Mouse (Mus musculus): ENCODE measurements at regions not wholly inside any gene's neighbourhood (a gene's known extent, or its start where the extent isn't known, plus 50 kb on each side); places are given as distances from the start of the nearest gene placed in this dataset.

DNA sequence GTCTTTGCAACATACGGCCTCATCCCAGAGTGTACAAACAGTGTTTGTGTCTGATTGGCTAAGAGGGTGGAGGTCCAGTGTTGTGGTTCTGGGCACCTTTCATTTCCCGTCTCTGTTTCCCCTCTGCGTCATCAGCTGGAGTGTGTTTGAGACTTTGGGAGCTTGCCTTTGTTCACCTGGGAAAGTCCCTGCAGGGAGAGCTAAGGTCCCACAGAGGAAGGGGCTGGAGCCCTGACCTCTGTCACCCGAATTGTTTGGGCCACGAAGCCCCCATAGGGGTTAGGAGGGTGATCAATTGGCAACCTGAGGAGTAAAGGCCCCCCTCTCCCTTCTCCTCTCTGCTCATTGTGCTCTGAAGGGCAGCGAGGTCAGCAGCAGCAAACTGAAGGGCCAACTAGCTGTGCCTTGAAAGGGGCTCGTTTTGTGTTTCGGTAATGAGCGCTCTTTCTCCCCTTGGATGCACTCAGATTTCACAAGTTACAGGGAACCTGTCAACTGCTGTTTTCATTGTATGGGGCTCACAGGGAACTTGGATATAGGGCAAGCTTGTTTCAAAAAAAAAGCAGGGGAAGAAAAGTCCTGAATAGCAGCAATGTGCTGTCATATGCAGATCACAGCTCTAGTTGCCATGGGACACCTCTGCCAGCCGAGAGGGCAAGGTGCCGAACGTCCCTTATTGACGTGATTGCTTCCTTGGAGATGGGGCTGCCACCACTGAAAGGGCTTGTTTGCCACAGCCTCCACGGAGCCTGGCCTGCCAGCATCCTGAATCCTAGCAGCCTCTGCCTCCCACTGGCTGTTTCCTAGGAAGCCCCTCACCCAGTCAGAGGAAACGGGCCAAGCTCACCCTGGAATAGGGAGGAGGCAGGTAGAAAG is 201.7 kb downstream of the Zfp36l1 start:
- DNase-seq (ENCODE audit: low spot score), result peak; percentile 59

DNA sequence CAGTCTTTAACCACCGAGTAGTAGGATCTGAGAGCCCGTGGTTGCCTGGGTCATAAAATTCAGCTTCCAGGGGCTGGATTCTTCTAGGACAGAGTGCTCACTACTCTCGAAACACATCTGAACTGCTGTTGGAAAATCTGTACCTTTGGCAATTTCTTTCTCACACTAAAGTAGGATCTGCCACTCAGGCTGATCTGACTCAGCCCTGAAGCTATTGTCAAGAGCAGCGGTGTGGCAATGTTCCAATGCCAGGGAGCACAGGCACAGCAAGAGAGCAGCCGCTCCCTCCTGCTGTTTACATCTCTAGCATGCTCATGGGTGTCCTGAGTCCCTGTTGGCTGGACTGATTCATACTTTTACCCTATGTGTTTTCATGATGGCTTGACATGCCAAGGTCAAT is 205.2 kb downstream of the Zfp36l1 start:
- no peak for DNase-seq (ENCODE audit: low spot score)

DNA sequence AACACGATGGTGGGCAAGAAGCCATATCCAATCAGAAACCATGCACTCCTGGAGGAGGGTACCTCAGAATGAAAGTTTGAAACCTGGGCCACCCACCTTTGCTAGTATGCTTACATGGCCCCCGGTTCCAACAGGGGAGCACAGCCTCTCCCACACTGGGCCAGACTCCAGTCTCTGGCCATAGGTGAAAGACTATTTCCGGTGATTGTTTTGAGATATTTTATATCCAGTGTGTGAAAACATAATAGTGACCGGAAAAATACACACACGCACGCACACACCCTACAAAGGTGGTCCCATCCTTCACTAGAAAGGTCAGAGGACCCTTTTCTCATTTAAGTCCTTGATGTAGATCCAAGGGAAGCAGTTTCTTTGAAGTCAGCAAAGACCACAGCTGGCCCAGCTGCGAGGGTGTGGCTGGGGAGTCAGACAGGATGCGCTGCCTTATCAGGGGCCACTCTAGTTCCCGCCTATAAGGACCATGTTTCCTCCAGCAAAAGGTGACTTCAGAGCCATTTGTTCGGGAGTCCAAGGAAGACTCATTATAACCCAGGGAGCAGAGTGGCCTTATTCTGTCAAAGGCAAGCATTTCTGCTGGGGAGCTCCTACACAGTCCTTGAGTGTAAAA is 206.0 kb downstream of the Zfp36l1 start:
- DNase-seq (ENCODE audit: low spot score), result no peak

DNA sequence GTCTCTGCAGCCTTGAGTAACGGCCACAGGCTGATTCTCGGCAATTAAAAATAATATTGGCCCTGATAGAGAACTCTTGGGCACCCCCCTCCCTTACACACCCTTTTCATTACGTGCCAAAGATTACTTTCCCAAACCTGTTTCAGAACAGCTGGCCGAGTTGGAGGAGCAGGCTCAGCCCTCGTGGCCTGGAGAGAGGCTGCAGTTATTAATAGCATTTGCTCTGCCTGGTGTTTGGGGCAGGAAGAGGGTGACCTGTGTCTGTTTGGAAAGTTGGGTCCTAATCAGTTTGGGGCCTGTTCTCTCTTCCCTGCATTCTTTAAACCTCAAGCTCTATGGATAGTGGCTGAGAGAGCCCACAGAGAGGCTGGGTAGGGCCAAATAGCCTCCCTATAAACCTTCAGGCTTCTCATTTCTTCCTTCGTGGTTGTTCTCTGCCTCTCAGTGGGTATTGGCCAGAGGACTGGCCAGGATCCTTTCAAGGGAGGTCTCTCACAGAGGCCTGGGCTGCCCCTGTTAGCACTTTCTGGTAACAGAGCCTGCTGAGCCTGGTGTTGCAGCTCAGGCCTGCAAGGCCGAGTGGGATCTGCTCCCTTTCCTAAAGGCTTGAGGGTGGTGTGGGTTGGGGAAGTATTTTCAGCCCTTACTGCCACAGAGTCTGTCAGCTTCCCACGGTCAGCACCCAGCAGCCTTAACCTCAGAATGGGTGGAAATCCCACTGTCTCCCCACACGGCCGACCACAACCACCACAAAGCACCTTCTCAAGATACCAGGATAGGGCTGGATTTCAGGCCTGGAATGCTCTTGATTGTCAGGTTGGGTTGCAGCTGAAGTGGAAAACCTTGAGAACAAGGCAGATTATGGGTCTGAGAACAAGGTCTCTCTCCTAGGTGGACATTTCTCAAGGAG is 206.7 kb downstream of the Zfp36l1 start:
- no peak for DNase-seq (ENCODE audit: low spot score)

DNA sequence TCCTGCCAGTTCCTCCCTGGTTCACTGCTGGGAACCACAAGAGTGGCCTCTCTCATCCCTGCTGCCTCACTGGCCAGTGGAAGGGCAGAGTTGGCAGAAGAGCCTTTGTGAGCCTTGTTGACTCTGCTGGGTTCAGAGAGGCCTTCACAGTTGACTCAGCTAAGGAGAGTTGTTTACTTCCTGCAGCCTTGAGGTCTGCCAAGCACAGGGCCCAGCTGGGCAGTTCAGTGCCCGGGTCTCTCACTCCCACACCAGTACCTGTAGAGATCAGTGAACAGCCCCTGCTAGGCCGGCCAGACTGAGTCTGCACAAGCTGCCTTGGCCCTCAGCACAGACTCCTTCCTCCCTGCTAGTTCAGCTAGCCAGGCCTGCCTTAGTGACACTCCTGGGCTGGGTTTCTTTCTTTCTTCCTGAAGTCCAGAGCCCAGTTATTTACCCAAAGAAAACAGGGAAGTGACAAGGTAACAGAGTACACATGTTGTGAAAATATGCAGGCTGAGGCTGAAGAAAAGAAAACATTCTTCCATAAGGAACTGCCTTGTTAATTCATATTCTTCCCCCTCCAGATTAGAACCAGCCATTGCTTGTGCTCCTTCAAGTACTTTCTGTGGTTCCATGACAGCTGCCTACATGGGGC is 207.8 kb downstream of the Zfp36l1 start:
- no peak for DNase-seq (ENCODE audit: low spot score)

DNA sequence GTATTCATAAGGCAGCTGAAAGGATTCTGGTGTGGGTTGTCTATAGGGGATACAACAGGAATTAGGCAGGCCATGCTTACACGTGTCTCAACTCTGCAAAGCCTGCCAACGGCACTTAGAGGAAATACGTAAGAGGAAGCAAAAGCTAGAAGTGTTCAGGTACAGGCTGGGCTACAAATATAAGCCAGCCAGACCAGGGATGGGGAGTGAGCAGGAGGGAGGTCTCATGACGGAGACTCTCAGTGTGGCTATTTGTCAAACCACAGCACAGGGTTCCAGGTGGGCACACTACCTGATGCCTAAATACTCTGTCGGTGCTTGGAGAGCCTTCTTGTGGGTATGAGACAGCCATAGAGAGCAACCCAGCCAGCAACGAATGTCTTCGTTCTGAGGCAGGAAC is 210.1 kb downstream of the Zfp36l1 start:
- no peak for DNase-seq (ENCODE audit: low spot score)

DNA sequence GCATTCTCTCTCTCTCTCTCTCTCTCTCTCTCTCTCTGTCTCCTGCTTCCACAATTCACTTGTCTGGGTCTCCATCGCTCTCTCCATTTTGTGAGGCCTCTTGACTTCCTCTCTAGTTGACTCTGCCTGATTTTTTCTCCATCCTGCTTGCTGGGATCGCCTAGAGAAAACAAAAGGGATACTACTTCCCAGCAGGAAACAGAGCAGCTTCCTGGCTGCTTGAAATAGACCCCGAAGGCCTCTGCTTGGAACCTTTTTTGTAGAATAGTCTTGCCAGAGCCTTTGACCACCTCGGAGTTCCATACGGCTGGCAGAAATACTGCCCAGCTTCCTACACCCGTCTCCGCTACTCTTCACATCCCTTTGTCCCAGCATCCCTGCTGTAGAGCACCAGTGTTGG is 210.7 kb downstream of the Zfp36l1 start:
- DNase-seq (ENCODE audit: low spot score), result no peak

DNA sequence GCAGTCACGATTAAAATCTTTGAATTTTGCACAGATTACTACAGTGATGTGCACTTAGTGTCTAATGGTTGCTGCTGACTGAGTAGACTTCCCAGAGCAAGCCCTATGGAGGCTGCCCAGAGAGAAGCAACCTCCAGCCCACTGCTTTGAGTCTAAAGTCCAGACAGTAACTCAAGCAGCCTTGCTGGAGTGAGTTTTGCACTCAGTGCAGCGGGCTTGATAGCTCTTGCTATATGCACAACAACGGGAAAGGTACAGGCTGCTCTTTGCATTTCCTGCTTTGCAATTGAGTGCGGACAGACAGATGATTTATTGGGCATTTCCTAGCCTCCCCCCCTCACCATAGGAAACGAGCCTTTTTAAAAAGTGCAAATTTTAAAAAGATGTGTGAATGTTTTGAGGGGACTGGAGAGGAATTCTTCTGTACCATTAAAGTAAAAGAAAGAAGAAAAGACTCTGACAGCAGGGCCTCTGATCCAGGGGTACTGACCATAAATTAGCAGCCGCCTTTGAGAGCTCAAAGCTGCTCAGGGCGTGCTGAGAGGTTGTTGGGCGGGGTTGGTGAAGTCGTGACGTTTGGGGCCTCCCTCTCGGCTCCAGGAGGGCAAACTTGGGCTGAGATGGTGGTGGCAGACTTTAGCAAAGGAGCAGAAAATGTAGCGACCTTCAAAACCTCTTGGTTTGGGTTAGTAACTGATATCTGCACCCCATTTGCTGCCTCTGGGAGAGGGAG is 214.4 kb downstream of the Zfp36l1 start:
- DNase-seq (ENCODE audit: low spot score), result no peak

DNA sequence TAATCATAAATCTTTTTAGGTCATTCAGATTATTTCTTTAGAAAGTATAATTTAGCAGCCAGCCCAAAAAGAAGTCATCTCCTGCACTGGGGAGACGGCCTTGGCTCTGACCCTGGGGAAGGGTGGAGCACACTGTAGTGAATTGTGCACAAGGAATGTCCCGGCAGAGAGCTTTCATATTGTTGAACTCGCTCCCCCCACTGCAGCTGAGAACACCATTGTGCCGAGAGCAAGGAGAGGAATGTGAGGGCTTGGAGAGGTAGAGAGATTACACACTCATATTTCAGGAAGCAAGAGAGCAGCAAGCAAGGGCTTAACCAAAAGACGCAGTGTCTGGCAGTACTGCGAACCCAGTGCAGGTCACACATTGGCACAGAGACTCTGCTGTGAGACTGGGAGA is 216.8 kb downstream of the Zfp36l1 start:
- no peak for DNase-seq (ENCODE audit: low spot score)

DNA sequence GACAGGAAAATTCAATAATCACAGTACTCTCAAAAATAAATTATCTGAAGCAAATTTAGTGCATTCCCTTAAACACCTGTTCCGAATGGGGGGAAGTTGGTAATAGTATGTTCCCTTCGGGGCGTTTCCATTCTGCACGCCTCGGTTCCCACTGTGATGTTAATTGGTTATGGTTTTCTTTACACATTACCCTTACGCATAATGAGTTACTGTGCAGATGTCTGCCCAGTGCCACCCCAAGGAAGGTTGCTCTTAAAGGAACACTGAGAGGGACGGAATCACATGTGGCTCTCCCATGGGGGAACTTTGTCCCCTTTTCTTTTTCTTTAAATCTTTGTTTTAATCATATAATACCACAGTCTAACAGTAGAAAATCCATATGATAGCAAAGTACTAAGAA is 217.5 kb downstream of the Zfp36l1 start:
- DNase-seq (ENCODE audit: low spot score), result no peak

DNA sequence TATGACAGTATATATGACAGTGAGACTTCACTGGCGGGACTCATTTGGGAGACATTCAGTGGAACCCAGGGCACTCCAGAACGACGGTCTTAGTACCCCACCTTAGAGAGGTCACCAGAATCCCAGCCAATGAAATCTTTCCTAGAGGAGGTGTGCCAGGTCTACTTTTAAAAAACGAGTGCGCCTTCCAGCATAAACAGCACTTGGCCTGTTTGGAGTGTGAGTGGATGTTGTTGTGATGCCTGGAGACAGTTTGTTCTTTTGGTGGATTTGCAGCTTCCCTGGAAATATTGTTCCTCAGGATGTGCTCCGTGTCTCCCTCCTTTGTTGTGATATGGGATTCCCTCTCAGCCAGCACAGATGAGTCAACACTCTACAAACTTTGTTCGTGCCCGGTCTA is 219.9 kb downstream of the Zfp36l1 start:
- DNase-seq (ENCODE audit: low spot score), result no peak

DNA sequence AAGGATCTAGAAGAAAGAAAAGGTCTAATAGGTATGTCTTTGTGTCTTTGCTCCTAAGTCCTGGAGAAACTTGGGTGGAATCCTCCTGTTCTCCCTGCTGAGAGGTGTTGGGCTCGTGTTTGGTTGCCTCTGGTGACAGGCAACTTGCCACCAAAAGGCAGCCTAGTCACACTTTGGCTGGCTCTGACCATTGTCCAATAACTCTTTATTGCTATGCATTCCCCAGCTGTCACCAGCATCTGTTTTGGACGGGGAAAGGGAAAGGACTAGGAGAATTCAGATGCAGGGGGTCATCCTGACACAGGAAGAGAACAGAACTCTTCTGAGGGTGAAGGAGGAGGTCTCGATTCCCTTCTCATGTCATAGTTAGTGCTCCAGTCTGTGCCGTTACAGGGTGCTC is 220.9 kb downstream of the Zfp36l1 start:
- DNase-seq (ENCODE audit: low spot score), result no peak

DNA sequence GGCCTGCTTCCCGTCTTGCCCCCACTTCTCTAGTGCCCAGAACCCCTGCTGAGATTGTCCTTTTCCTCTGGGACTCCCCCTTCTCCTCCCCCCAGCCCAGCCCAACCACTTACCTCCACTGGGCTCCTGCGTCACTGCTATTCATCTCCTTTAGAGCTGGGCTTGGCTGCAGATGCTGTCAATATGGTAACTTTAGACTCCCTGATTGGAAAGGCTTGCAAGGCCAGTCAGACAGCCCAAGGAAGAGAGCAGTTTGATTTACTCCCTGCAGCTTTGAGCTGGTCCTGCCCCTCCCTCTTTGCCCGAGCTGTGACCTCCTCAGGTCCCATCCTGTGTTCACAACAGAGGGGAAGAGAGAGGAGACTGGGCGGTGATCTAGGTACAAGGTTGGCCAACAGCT is 221.9 kb downstream of the Zfp36l1 start:
- DNase-seq (ENCODE audit: low spot score), result no peak

DNA sequence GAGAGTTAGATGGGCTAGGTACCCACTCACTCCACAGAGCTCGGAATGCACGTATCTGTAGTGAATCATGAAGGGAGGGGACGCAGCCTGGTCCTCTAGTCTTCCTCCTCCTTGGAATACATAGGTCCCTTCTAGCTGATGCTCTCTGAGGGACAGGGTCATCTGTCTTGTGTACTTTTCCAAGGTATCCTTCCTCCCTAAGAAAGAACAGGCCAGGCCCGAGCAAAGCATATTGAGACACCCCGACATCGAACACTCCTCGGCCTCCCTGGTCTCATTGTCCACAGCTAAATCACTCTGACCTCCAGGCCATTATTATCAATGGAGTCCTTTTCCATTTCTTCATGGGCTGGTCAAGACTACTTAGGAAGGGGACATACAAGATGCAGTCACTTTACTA is 222.5 kb downstream of the Zfp36l1 start:
- no peak for DNase-seq (ENCODE audit: low spot score)

DNA sequence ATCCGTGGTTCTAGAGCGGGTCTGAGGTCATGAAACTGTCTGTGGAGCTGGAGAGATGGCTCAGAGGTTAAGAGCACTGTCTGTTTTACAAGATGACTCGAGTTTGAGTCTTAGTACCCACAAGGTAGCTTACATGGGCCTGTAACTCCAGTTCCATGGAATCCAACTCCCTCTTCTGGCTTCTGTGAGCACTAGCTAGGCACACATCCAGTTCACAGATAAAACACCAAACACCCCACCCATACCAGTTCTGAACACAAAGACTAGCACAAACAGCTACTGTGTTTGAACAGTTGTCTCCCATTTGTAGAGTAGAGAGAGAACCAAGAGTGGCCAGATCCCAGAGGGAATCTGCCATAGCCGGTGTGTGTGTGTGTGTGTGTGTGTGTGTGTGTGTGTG is 224.0 kb downstream of the Zfp36l1 start:
- DNase-seq (ENCODE audit: low spot score), result no peak

DNA sequence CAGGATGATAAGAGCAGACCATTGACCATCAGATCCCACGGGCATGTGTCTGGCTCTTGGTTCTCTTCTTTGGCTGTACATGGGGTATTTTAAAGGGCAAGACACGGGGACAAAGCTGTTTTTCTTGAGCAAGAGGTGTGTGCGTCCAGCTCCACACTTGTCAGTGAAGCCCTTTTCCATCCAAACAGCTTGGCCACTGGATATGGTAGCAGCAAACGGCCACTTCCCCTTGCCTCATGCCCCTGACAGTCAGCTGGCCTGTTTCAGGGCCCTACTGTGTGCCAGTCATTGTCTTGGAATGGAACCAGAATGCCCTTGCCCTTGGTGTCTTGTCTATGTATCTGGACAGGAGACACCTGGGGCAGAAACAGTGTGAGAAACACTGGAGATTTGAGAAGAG is 224.7 kb downstream of the Zfp36l1 start:
- no peak for DNase-seq (ENCODE audit: low spot score)

DNA sequence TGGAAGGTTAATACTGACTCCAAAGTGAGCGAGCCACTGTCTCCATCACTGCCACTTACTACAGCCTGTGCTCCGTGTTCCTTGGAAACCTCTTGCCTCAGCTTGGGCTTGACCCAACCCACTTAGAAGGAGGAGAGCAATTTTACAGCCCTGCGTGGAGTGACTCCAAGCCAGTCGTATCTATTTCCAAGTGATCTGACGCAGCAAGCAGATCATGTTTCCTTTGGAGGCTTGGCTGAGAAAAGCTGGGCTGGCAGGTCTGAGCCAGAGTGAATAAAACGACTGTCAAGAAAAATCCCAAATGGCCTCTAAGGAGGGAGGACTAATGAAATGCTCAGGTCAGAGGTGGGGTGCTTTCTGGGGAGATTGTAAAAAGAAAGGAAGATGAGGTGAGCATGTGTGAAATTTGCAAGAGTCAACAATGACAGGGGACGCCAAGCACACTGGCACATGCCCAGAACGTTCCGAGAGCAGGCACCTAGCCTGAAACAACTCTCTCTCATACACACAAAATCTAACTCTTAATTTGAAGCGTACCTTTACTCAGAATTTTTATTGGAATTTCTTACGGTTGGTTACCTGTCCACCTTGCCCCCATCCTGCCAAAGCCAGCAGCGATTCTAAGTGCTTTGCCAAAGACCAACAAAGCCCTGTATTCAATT is 225.5 kb downstream of the Zfp36l1 start:
- no peak for DNase-seq (ENCODE audit: low spot score)

DNA sequence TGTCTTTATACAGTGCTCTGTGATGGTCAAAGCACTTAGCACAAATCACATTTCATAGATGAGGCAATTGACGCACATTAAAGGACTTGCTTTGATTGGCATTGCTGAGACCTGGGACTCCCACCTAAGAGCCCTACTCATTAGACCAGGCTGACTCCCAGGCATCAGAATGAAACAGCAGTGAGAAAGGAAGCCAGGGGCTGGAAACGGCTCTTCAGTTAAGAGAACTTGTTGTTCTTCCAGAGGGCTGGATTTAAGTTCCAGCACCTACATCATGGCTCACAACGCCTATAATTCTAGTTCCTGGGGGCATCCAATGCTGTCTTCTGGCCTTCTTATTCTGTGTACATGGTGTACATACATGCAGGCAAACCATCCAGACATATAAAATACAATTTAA is 226.3 kb downstream of the Zfp36l1 start:
- DNase-seq (ENCODE audit: low spot score), result no peak

DNA sequence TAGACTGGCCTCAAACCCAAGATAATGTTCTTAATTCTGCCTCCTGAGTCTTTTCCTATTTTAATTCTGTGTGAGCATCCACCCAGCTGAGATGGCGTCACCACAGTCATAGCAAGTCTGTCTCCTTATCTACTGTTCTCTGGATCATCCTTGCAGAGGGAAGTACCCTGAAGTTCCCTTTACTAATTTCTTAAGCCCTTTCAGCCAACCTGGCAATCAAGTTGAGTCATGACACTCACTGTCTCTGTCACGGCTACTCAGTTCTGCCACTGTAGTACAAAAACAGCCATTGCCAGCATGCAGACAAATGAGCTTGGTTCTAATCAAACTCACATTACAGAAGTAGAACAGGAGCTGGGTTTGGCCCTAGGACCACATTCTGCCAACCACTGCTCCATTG is 227.5 kb downstream of the Zfp36l1 start:
- DNase-seq (ENCODE audit: low spot score), result no peak

DNA sequence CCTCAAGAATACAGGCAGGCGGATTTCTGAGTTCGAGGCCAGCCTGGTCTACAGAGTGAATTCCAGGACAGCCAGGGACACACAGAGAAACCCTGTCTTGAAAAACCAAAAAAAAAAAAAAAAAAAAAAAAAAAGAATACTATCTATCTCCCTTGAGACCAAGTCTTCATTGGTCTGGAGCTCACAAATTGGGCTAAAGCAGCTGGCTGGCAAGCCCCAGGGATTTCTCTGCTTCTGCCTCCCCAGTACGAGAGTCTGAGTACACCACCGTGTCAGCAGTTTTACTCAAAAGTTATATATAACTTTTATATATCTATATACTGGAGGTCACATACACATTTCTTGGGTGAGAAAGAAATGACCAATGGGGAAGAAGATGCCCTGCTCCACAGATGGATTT is 229.2 kb downstream of the Zfp36l1 start:
- no peak for DNase-seq (ENCODE audit: low spot score)

DNA sequence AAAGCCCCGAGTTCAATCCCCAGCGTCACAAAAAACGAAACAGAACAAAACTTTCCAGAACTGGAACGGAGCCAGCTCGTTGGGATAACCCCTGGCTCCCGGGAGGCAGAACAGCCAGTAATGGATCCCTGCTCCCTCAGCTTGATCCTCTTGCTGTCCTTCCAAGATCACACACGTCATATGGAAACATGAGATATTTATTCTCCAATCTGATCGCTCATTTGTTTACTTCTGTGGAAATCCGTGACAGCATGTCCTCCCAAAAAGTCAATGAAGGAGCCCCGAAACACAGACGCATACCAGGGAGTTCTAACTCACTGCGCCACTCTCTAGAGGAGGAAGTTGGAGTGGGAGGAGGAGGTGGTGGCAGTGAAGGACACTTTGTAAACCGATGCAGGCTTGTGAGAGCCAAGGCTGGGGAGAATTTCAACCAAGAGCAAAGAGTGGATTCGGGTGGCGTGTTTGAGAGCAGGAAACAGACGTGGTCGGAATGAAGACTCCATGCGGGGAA is 232.0 kb downstream of the Zfp36l1 start:
- DNase-seq (ENCODE audit: low spot score), result no peak

Measured in layer of hippocampus, adult 11-12 months (tissue).